Mouse (Mus musculus) hindbrain, postnatal 0 days (tissue): ENCODE data around the gene Snx9. TPM values are rescaled to one million over a fixed set of nuclear protein-coding genes. Genes with fewer than 3 reads are reported as not detected.

Source experiments
- ATAC-seq: fragments of 200-750 bp; cut with Nextera tagmentation; 2 replicates; pipeline ENCODE4 v1.8.0; 2017; ENCODE audit warnings: mild to moderate bottlenecking, moderate TSS enrichment, moderate library complexity
- DNase-seq: peaks from one replicate; pipeline ENCODE4 v3.0.0-alpha.2; 2015; ENCODE audit warnings: low spot score
- H3K27ac ChIP-seq: fragments of 300-500 bp; sonication (generic); 2 replicates; pipeline ENCODE4 v1.5.1; 2014; ENCODE audit warnings: mild to moderate bottlenecking
- H3K27me3 ChIP-seq: fragments of 300-500 bp; sonication (generic); 2 replicates; pipeline ENCODE4 v1.6.1; 2014; ENCODE audit warnings: low read length, mixed read lengths; ENCODE audit not compliant: insufficient read depth
- H3K36me3 ChIP-seq: fragments of 300-500 bp; sonication (generic); 2 replicates; pipeline ENCODE4 v1.6.1; 2014; ENCODE audit warnings: low read length, mixed read lengths; ENCODE audit not compliant: insufficient read depth
- H3K4me1 ChIP-seq: fragments of 300-500 bp; sonication (generic); 2 replicates; pipeline ENCODE4 v1.6.1; 2014; ENCODE audit warnings: antibody characterized with exemption, low read length, mixed read lengths; ENCODE audit not compliant: insufficient read depth
- H3K4me2 ChIP-seq: fragments of 300-500 bp; sonication (generic); 2 replicates; pipeline ENCODE4 v1.6.1; 2014; ENCODE audit warnings: low read depth, mild to moderate bottlenecking, low read length, moderate library complexity, mixed read lengths
- H3K4me3 ChIP-seq: fragments of 300-500 bp; sonication (generic); 2 replicates; pipeline ENCODE4 v1.5.1; 2014; ENCODE audit warnings: low read length
- H3K9ac ChIP-seq: fragments of 300-500 bp; sonication (generic); replicated peaks from 2 replicates; pipeline ENCODE4 v1.6.1; 2014; ENCODE audit warnings: mild to moderate bottlenecking, low read length, moderate library complexity, mixed read lengths
- H3K9me3 ChIP-seq: fragments of 300-500 bp; sonication (generic); 2 replicates; pipeline ENCODE4 v1.6.1; 2016; ENCODE audit warnings: low read length, mixed read lengths
- CTCF ChIP-seq: IDR thresholded peaks from 2 replicates; pipeline ENCODE4 v1.5.1; 2016; ENCODE audit warnings: antibody characterized with exemption, control low read depth, low read depth
- WGBS: fragments of 180-500 bp; shearing (Covaris S2); extraction: QIAGEN DNeasy Blood & Tissue Kit; methylation state at CpG from one replicate; pipeline ENCODE4 v1.1.7; 2014; 5-methylcytosine and 5-hydroxymethylcytosine counted together
- polyA plus RNA-seq: library from polyadenylated mRNA; unstranded; fragments of >200 nt; fragmentation: Nextera tagmentation; extraction: Ambion mirVana; gene quantifications from 2 replicates; pipeline ENCODE4 v1.2.1, GENCODE M21; 2015
- total RNA-seq: library from RNA; depleted of rRNA; stranded (reverse); fragments of >200 nt; gene quantifications from 2 replicates; pipeline ENCODE4 v1.2.3, GENCODE M21; 2014

The Snx9 gene
- total and polyA plus RNA-seq, 2 experiments from 2014 or later = 7.0 to 12.5 TPM

- TF ChIP-seq CTCF = no peak
- DNase-seq (no peak), ATAC-seq (no peak)
- Histone ChIP-seq H3K9me3 (no peaks in the 10 kb centered on the region), H3K9ac (no peak overlapping the region), H3K4me1 (no peaks in the 10 kb centered on the region), H3K4me3 (no peak overlapping the region), H3K27ac (no peak overlapping the region), H3K27me3 (no peaks in the 10 kb centered on the region), H3K4me2 (no peak overlapping the region), H3K36me3 (no peaks in the 10 kb centered on the region)
- WGBS = 94% methylated on average over 11 of the region's 11 CpGs
Observed at GRCm38 (mm10) chr17:5870696-5871095, 29.6 kb downstream of the Snx9 start.

DNA sequence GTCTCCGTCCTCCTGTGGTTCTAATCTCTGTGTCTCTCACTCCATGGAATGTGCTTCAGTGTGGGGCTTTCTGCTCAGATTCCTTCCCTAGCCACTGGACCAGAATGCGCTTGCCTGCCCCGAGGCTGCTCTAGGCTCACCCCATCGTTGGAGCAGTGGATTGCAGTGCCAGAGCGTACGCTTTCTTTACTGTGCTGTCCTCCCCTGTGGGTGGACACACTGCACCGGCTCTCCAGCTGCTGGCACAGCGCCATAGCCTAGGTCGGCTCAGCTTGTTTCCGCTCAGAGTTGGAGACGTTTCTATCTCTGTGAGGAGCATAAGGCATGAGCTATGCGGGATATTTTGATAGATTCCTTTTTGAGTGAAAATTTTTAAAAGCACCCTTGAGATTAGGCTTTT is 31.4 kb downstream of the Snx9 start:
- WGBS = 32% methylated on average over 12 of the region's 12 CpGs
- Histone ChIP-seq H3K36me3 (no peaks in the 10 kb centered on the region), H3K27ac (no peak overlapping the region), H3K9me3 (no peaks in the 10 kb centered on the region), H3K9ac (no peak overlapping the region), H3K27me3 (no peaks in the 10 kb centered on the region), H3K4me2 (0 out of 2 replicates have a peak overlapping the region, but pooled peaks have one; percentile 4), H3K4me3 (no peak overlapping the region), H3K4me1 (no peaks in the 10 kb centered on the region)
- ATAC-seq = peak; percentile 74; the same call in 1 of the 2 replicates
- peak; percentile 72 for DNase-seq
- TF ChIP-seq CTCF = no peak

DNA sequence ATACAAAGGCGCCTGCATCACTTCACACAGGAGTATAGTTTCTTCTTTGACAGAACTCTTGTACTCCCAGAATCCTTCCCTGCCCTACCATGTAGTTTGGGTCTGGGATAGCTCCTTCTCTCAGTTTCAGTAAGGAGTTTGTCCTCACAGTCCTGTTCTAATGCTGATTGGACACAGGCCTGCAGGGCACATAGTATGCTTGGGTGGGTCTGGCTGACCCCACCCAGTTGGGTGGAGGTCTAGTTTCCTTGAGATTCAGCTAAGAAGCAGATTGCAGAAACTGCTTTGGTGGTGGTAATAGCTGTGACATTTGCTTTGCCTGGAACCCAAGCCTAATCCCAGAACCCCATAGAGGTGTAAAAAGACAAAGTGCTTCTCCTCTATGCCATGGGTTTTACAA is 33.4 kb downstream of the Snx9 start:
- Histone ChIP-seq H3K9me3 (no peaks in the 10 kb centered on the region), H3K9ac (no peak overlapping the region), H3K27ac (no peak overlapping the region), H3K4me3 (no peak overlapping the region), H3K27me3 (no peaks in the 10 kb centered on the region), H3K4me2 (no peak overlapping the region), H3K36me3 (no peaks in the 10 kb centered on the region), H3K4me1 (no peaks in the 10 kb centered on the region)
- ATAC-seq (no peak), DNase-seq (no peak)
- no peak for TF ChIP-seq CTCF
- 84% methylated on average over 1 of the region's 1 CpGs for WGBS

DNA sequence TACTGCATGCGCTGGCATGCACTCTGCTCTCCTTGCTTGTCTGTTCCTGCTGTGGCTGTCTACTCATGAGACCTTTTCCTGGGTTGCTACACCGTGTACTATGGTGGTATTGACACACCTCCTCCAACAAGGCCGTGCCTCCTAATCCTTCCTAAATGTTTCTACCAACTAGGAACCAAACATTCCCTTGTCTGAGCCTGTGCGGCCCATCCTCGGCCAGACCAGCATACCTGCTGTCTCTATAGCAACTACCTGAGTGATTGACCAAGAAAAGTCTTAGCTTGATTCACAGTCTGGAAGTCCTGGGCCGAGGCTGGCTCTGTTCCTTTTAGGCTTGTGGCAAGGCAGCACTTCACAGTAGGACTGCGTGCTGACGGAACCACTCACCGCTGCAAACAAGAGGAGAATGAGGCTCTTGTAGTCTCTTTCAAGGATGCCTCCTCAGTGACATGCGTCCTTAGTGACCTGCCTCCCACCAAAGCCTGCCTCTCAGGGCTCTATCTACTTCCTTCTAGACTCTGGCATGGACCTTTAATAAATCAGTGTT is 36.6 kb downstream of the Snx9 start:
- no peak overlapping the region for H3K4me2 ChIP-seq
- H3K27me3 ChIP-seq = no peaks in the 10 kb centered on the region
- ATAC-seq (no peak), DNase-seq (no peak)
- no peak overlapping the region for H3K27ac ChIP-seq
- no peaks in the 10 kb centered on the region for H3K9me3 ChIP-seq
- no peak for TF ChIP-seq CTCF
- no peak overlapping the region for H3K4me3 ChIP-seq
- no peaks in the 10 kb centered on the region for H3K4me1 ChIP-seq
- H3K9ac ChIP-seq = no peak overlapping the region
- 58% methylated on average over 10 of the region's 10 CpGs for WGBS
- no peaks in the 10 kb centered on the region for H3K36me3 ChIP-seq

GRCm38 (mm10) chr17:5878878-5879277 is 37.7 kb downstream of the Snx9 start:
- no peak overlapping the region for H3K4me2 ChIP-seq
- no peaks in the 10 kb centered on the region for H3K27me3 ChIP-seq
- H3K4me1 ChIP-seq = no peaks in the 10 kb centered on the region
- no peak overlapping the region for H3K27ac ChIP-seq
- no peak overlapping the region for H3K4me3 ChIP-seq
- ATAC-seq (no peak), DNase-seq (no peak)
- no peaks in the 10 kb centered on the region for H3K36me3 ChIP-seq
- WGBS = 86% methylated on average over 4 of the region's 4 CpGs
- H3K9me3 ChIP-seq = no peaks in the 10 kb centered on the region
- no peak overlapping the region for H3K9ac ChIP-seq
- no peak for TF ChIP-seq CTCF

DNA sequence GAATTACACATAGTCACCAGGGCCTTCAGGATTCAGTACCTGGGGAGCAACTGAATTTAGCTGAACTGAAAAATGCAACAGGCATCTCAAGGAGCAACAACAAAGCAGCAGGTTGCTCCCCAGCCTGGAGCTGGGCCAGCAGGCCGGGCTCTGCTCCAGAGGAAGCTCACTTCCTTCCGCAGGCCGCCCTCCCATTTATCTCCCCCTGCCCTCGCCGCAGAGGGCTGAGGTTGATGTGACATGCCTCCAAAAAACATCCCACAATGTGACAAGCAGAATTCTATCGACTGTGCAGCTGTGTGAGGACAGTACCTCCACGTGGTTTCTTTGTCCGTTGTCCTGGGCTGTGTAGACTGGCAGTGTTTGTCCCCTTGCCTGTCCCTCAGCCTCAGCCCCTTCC is 44.3 kb downstream of the Snx9 start:
- no peaks in the 10 kb centered on the region for H3K36me3 ChIP-seq
- H3K27ac ChIP-seq = peak overlapping the region; percentile 34; the same call in 1 of the 2 replicates
- 20% methylated on average over 8 of the region's 8 CpGs for WGBS
- H3K9ac ChIP-seq = no peak overlapping the region
- H3K9me3 ChIP-seq = no peaks in the 10 kb centered on the region
- peak overlapping the region; percentile 7; the same call in 1 of the 2 replicates for H3K4me2 ChIP-seq
- peak; percentile 85 for ATAC-seq
- H3K4me3 ChIP-seq = no peak overlapping the region
- H3K27me3 ChIP-seq = no peaks in the 10 kb centered on the region
- peaks cover 11% of the 10 kb centered on the region for H3K4me1 ChIP-seq
- TF ChIP-seq CTCF = no peak
- peak; percentile 70 for DNase-seq

DNA sequence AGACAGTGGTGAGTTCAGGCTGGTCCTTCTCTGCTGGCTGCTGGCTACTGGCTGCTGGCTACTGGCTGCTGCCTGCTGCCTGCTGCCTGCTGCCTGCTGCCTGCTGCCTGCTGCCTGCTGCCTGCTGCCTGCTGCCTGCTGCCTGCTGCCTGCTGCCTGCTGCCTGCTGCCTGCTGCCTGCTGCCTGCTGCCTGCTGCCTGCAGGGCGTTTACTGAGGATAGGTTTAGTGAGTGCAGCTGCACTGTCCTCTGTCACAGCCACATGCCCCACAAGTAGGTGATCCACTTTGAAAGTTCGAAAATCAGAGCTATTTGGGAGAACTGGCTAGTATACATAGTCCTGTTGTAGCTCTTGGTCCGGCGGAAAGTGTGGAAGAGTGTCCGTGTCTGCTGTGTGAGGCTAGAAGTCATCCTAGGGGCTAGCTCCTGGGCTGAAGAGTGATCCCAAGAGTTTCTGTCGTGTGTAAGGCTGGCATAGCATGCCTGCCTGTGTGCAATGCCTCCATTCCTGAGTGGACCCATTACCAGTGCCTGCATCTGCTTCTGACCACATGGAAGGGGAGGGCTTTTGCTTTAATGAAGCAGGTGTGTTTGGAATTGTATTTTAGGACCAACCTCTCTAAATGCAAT is 45.2 kb downstream of the Snx9 start:
- WGBS = 63% methylated on average over 6 of the region's 6 CpGs
- ATAC-seq (no peak), DNase-seq (no peak)
- Histone ChIP-seq H3K4me3 (no peak overlapping the region), H3K4me1 (peaks cover 11% of the 10 kb centered on the region), H3K27ac (peak overlapping the region; percentile 34; the same call in 1 of the 2 replicates), H3K36me3 (no peaks in the 10 kb centered on the region), H3K9me3 (no peaks in the 10 kb centered on the region), H3K27me3 (no peaks in the 10 kb centered on the region), H3K9ac (no peak overlapping the region), H3K4me2 (no peak overlapping the region)
- TF ChIP-seq CTCF = no peak
